Mouse (Mus musculus): ENCODE measurements around the gene Acta2. TPM values are rescaled to one million over a fixed set of nuclear protein-coding genes. Genes with fewer than 3 reads are reported as not detected.

The Acta2 gene
- total RNA-seq, 2 experiments from 2014 or later = 142 to 147 TPM

DNA sequence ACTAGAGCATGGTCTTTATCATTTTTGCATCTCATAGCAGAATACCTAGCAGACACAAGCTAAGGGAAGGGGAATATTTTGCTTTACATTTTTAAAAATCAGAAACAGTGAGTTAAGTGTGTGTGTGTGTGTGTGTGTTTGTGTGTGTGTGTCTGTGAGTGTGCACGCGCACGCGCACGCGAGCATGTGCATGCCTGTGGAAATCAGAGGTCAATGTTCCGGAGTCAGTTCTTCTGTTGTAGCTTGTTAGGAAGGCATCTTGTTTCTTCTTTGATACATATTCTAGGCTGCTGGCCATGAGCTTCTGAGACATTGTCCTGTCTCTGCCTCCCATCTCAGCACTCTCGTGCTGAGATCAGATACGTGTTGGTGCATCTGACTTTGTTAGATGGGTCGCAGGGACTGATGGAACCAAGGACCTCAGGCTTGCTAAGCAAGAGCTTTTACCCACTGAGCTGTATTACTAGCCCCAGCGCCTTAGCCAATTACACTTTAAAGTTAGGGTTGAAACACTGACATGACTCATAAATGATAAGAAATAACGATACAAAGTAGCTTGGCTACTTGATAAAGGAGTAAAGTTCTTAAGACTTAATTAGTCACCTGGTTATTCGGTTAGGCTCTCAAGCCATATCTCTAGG lies 15.6 kb upstream of the Acta2 start:
- intact Hi-C loops (cut with DNase I) = no loop called here
- no peak for DNase-seq

DNA sequence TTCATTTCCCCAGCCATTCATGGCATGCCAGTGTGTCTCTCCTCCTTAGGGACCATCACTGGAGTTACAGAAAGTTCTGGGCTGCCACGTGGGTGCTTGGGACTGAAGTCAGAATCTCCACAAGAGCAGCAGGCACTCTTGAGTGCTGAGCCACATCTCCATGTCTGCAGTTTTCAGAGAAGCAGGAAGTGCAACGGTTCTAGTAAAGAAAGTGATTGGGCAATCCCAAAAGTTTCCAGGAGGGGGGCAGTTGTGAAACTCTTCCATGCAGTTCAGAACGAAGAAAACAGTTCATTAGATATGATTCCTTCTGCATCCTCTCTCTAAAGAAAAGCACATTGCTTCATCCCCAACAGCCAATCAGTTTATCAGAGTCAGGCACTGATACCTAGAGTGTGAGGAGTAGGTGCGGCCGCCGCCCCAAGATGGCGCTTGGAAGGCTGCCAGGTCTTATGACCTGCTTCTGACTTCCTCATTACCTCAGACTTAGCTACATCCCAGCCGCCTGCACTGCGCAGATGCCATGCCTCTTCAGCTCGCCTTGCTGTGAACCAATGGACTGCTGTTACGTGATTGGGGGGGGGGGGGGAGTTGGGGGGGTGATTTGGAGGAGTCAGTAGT lies 14.8 kb upstream of the Acta2 start:
- intact Hi-C loops (cut with DNase I) = no loop called here
- DNase-seq = no peak

DNA sequence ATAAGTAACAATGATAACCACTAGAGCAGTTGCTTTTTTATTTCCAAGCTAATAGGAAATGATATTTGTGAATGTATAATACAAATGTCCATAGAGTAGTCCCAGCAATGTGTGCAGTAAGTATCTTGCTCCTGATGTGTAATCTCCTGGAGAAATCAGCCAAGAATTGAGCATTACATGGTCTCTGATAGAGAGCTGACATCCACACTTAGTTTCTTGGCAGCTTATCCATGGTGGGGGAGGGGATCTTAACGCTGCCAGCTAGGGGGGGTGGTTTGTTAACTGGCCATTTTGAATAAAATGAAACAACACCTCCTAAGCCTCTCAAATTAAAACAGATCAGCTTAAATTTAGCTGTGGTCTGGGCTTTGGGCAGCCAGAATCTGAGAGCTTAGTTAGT lies 13.6 kb upstream of the Acta2 start:
- no peak for DNase-seq
- intact Hi-C loops (cut with DNase I) = no loop called here

DNA sequence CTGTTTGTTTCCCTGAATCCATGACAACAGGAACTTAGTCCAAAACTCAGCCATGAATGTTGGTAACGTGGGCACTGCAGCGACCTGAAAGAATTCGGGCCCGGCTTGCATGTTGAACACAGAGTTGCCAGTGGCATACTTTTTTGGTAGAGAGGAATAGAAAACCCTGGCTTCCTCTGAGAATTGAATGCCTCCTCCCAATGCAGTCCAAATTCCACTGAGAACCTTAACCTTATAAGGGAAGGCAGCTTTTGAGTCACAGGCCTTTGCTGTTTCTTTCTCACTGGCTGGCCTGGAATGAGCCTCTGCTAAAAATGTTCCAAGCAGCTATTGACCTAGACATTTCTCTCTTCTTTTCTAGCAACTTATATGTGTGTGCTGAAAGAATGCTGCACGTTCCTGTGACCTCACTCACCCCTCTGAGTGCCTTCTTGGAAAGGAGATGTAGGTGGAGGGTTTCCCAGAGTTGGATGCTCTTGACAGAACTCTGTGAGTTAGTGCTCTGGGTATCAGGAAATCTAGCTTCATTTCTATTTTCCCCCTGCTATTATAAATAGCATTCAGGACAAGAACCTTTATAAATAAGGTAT lies 10.3 kb upstream of the Acta2 start:
- peak; percentile 39 to 44 for DNase-seq
- intact Hi-C loops (cut with DNase I) = no loop called here

DNA sequence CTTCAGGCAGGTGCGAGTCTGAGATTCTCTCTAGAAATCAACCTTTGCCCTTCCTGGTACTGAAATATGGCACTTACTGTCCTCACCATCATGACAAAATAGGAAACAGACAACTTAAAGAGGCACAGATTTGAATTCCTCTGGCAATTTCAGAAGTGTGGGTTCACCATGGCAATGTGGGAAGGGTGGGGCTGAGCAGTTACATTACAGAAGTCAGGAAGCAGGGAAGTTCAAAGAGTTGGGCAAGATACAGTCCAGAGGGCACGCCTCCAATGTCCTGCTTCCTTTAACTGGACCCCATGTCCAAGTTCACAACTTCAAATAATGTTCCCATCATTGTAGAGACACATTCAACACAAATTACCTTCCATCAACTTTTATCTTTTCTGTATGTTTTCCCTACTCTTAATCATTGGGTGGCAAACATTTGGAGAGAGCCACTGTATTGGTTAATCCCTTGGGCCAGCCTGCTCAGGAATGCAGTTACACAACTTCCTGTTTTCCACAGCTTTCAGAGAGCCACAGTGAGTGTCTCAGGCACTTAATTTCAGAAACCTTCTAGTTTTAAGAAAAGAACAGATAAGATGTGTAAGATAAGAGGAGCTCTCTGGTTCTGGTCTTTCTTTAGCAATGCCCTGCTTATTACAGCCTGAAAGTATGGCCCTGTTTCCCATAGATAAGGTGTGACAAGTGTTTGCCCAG lies 7.0 kb upstream of the Acta2 start:
- DNase-seq = no peak
- intact Hi-C loops (cut with DNase I) = no loop called here

DNA sequence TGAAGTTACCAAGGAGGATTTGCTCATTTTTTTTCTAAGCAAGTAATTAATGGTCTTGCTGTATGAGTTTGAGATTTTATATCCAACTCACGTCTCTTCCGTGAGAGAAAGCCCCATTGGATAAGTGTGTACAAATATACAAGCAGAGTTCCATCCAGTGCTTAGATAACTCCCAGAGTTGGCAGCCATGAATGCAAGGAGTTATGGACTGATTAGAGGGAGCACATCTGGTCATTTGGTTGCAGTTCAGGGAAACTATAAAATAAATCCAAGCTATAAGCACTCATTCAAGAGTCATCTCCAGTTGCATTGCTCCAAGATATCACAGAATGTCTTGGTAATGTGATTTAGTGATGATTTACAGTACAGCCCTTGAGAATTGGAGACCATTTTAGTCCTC lies 1.5 kb upstream of the Acta2 start:
- DNase-seq = no peak
- intact Hi-C loops (cut with DNase I) = no loop called here

DNA sequence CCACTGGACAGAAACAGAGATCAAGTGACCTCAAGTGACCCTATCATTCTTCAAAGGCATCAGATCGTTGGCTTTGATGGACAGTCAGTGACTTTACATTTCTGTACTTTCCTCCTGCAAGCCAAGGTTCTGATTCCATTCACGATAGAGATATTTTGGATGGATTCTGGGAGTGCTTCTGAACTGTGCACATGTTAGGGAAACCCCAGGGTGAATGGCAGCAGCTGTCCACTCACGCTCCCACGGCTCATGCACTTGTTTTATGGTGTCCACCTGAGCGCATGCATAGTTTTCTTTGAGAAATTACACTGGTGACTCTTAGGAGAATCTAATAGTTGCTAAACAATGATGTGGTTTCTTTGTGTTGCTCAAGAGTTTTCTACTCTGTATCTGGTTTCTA lies 759 bp upstream of the Acta2 start:
- intact Hi-C loops (cut with DNase I) = no loop called here
- DNase-seq = no peak

DNA sequence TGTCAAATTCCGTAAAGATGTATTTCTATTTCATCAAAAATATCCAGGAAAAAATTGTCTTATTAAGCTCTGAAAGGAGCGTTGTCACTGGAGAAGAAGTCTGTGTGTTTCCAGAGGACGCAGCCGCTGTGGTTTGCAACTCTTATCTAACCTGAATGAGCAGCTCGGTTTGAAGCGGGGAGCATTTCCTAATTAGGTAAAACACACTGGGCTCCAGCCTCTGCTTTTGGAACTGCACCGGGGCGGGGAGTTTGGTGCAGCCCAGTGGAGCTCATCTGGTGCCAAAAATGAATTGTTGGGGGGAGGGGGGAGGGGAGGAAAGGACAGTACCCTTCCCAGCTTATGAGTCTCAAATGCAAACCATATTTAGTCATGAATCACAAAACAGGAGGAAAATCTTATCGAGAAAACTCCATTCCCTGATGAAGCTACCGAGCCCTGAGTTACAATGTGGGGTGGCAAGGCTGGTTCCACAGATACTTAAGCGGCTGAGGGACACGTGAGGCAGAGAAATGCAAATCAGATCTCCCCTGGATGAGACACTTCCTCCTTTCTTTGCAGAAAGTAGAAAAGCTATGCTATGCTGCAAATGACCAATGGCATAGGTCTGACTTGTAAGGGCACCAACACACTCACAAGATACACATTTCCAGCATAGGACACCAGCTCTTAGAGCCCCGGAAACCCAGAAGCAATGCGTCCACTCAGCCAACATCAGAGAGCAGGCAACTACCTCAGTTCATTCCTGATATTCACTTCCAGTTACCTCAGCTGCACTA lies 1.1 kb downstream of the Acta2 start:
- DNase-seq = peak; percentile 15 to 24
- intact Hi-C loops (cut with DNase I) = no loop called here

DNA sequence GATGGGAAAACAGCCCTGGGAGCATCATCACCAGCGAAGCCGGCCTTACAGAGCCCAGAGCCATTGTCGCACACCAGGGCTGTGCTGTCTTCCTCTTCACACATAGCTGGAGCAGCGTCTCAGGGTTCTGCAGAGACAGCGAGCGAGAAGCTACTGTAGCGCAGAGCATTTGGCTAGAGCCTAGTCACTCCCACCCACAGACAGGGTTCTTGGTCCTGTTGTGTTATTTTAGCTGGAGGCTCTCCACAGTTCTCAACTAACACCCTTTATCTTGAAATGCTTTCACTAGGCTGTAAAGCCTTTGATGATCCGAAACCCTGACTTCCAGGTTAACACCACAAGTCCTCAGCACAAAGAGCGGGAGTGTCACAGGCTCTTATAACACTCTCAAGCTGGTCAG lies 2.9 kb downstream of the Acta2 start:
- intact Hi-C loops (cut with DNase I) = no loop called here
- DNase-seq = no peak

DNA sequence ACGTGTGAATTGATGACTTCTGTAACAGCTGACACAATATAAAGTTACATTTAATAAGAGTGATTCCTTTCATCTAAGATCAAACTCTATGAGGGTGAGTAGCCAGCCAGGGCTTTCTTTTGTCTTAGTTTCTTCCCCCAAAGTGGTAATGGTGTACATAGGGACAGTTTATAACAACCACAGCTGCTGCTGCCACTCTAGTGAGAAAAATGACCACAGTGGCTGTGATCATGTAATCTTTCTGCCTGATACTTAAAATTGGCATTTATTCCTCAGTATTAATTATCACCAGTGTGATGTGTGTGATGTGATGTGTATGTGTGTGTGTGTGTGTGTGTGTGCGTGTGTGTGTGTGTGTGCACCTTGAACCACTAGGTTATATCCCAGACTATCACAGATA lies 3.5 kb downstream of the Acta2 start:
- intact Hi-C loops (cut with DNase I) = no loop called here
- no peak for DNase-seq

DNA sequence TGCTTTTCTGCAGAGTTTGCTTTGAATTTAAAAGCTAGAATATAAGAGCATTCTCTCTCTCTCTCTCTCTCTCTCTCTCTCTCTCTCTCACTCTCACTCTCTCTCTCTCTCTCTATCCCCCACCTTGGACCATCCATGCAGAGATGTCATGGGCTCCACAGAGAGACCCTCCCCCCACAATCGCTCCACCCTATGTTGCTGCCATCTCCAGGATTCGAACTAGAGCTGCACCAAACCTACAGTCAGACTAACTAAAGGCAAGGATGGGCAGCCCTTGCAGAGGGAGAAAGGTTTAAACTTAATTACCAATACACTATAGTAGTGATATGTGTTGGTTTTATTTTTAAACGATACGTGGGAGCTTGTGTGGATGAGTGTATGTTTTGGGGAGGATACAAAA lies 4.8 kb downstream of the Acta2 start:
- intact Hi-C loops (cut with DNase I) = no loop called here
- DNase-seq = no peak

DNA sequence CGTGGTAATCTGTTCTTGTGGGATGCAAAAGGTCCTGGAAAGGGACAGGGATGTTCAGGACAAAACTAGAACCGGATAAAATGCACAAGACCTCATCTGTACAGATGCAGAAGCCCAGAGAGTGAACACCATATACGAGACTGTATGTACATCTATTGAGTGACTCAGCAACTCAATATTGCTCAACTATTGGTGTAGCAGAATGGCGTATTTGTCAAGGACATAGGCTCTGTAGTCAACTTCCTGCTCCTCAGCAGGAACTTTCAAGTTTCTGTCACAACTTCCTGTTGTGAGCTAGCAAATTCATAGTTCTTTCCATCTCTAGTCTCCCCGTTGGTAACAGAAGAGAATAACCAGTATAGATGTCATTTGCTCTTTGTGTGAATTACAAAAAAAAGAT lies 6.8 kb downstream of the Acta2 start:
- no peak for DNase-seq
- intact Hi-C loops (cut with DNase I) = loop anchor here (10.0 kb wide), 1 partner anchor 526 kb away; no protein-coding TSS in a partner anchor

DNA sequence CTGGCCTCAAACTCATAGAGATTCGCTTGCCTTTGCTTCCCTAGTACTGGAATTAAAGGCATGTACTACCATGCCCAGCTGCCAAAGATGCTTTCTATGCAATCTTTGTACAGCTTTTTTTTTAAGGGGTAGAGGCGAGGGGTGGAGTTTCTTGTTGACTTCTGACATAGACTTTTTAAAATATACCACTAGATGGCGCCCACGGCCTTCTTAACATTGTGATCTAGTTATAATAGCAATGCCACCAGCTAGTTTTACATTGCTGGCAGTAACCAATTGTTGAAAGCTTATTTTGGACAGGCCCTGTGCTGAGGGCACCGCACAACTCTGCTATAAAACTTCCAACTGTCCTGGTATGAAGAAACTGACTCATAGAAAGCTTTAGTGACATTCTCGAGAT lies 11.3 kb downstream of the Acta2 start:
- intact Hi-C loops (cut with DNase I) = loop anchor here (1.0 to 10.0 kb wide), 5 partner anchors 40 to 531 kb away; no protein-coding TSS in a partner anchor
- peak; percentile 59 to 64 for DNase-seq

DNA sequence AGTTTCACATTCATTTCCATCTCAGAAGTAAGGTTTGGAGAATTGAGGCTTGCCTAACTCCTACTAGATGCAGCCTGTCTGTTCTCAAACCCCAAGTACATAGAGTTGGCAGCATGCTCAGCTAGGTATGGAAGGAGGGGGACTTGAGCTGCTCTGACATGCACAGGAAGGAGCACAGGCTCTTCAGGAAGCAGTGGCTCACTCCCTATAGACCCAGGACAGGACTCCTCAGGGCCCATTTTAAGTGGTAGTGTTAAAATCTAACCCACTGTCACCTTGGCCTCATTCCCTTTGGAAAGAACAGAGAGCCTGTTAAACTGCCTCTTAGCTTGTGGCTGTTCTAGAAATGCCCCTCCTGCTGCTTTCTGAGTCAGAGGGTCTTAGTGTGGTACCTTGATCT lies 12.5 kb downstream of the Acta2 start:
- no peak for DNase-seq
- intact Hi-C loops (cut with DNase I) = loop anchor here (10.0 kb wide), 1 partner anchor 532 kb away; no protein-coding TSS in a partner anchor

DNA sequence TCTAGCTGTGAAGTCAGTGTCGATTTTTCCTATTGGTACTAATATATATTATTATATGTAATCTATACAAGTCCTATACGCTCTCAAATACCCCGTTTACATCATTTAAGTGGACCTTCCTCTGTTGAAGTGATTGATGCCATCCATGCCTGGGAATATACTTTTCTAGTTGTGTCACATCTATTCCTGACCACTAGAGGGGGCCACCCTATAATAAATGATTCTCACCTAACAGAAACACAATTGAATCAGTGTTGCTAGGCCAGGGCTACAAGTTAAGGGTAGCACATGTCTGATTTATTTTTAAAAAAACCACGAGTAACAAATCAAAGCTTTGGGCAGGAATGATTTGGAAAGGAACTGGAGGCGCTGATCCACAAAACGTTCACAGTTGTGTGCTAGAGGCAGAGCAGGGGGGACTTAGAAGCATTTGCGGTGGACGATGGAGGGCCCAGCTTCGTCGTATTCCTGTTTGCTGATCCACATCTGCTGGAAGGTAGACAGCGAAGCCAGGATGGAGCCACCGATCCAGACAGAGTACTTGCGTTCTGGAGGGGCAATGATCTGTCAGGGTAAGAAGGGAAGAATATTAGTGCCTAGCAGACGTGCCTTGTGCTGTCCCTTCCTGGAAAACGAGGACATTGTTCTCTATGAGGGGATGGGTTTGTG lies 14.0 kb downstream of the Acta2 start:
- intact Hi-C loops (cut with DNase I) = loop anchor here (2.0 to 10.0 kb wide), 2 partner anchors 307 to 533 kb away; no protein-coding TSS in a partner anchor
- DNase-seq = no peak

DNA sequence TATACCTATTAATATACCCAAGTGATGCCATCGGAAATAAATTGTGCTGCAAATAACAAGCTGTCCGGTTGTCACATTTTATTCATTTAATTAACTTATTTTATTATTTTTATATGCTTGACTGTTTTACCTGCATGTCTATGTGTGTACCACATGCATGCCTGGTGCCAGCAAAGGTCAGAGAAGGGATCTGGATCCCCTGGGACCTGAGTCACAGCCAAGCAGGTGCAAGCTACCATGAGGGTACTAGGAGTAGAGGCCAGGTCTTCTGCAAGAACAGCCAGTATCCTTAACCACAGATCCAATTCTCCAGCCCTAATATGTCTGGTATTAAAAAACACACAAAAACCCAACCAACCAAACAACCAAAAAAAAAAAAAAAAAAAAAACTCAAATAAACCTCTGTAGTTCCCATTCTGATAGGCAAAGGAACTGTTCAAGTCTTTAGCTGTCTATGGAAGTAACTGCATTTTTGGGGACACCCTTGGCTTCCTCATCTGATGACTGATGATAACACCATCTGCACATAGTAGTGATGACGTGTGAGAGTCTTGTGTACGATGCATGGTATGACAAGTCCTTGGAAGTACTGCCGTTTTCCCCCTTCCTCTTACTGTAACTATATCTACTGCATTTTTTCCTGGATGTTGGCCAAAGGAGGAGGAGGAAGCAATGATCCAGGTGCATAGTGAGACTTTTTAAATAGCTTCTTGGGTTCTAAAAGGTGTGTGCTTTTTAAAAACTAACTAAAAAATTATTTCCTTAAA lies 14.9 kb downstream of the Acta2 start:
- DNase-seq = no peak
- intact Hi-C loops (cut with DNase I) = loop anchor here (2.0 to 10.0 kb wide), 2 partner anchors 308 to 534 kb away; no protein-coding TSS in a partner anchor

DNA sequence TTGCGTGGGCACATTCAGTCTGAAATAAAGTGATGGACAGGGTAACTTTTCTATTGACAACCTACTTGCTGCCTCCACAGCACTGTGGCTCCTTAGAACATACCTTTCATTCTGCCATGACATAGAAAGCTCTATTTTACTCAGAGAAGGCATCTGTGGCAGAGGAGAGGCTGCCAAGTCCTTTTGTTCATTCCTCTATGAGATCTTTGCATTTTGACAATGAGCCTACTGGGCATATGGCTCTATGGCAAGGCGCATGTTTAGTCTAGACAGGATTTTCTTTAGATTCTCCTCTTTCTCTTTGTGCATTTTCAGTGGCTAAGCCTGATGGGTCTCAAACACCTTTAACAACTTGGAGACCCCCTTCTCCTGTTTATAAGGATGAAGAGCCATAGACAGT lies 17.6 kb downstream of the Acta2 start:
- intact Hi-C loops (cut with DNase I) = loop anchor here (10.0 kb wide), 1 partner anchor 93 kb away; no protein-coding TSS in a partner anchor
- no peak for DNase-seq

DNA sequence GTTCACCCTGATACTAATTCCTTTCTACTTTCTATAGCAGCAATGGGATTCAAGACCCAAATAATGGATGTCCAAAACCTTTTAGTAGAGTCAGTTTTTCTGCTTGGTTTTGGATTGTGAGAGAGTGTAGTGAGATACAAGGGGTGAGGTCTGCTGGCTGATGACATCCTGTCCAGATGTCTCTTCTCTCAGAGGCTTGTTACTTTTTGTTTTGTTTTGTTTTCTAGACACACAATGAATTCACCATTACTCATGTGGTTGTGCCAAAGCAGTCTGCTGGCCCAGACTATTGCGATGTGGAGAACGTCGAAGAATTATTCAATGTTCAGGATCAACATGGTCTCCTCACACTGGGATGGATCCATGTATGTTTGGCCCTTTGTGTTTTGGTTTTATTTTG lies 19.3 kb downstream of the Acta2 start:
- intact Hi-C loops (cut with DNase I) = loop anchor here (10.0 kb wide), 1 partner anchor 91 kb away; no protein-coding TSS in a partner anchor
- no peak for DNase-seq

DNA sequence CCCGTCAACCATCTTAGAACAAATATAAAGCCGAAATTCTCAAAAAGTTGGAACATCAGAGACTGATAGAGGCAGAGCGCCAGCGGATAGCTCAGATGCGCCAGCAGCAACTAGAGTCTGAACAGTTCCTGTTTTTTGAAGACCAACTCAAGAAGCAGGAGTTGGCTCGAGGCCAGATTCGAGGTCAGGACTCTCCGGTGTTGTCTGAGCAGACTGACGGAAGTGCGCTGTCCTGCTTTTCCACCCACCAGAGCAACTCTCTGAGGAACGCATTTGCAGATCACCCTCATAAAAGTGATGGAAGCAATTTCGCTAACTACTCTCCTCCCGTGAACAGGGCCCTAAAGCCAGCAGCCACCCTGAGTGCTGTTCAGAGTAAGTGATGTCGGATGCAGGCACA lies 21.4 kb downstream of the Acta2 start:
- intact Hi-C loops (cut with DNase I) = loop anchor here (10.0 kb wide), 1 partner anchor 89 kb away; no protein-coding TSS in a partner anchor
- DNase-seq = peak; percentile 73 to 75

Measured in heart, postnatal 36 days (tissue).